Mouse (Mus musculus) intestine, postnatal 0 days (tissue): ENCODE measurements around the gene Nr3c2. TPM values are rescaled to one million over a fixed set of nuclear protein-coding genes. Genes with fewer than 3 reads are reported as not detected.
A peak's percentile ranks its signal among the peaks of the same experiment; 100 is the strongest.

ENCODE experiments used
- ATAC-seq: fragments of 200-750 bp; cut with Nextera tagmentation; 2 replicates; pipeline ENCODE4 v1.8.0; 2017; ENCODE audit warnings: mild to moderate bottlenecking, moderate TSS enrichment, moderate library complexity
- H3K27ac ChIP-seq: fragments of 300-500 bp; sonication (generic); 2 replicates; pipeline ENCODE4 v1.5.1; 2014; ENCODE audit warnings: mild to moderate bottlenecking, low read depth, low read length, moderate library complexity
- H3K27me3 ChIP-seq: fragments of 300-500 bp; sonication (generic); replicated peaks from 2 replicates; pipeline ENCODE4 v1.6.1; 2014; ENCODE audit warnings: low read length, mixed read lengths; ENCODE audit not compliant: control insufficient read depth, insufficient read depth
- H3K36me3 ChIP-seq: fragments of 300-500 bp; sonication (generic); 2 replicates; pipeline ENCODE4 v1.6.1; 2014; ENCODE audit warnings: mild to moderate bottlenecking, moderate library complexity; ENCODE audit not compliant: control insufficient read depth, insufficient read depth
- H3K4me1 ChIP-seq: fragments of 300-500 bp; sonication (generic); replicated peaks from 2 replicates; pipeline ENCODE4 v1.6.1; 2014; ENCODE audit warnings: antibody characterized with exemption, low read length, mixed read lengths; ENCODE audit not compliant: control insufficient read depth, insufficient read depth
- H3K4me2 ChIP-seq: fragments of 300-500 bp; sonication (generic); replicated peaks from 2 replicates; pipeline ENCODE4 v1.6.1; 2014; ENCODE audit warnings: low read depth, mild to moderate bottlenecking, moderate library complexity
- H3K4me3 ChIP-seq: fragments of 300-500 bp; sonication (generic); 2 replicates; pipeline ENCODE4 v1.5.1; 2014; ENCODE audit warnings: low read depth, low read length
- H3K9ac ChIP-seq: fragments of 300-500 bp; sonication (generic); 2 replicates; pipeline ENCODE4 v1.6.1; 2014; ENCODE audit warnings: mild to moderate bottlenecking, low read depth, low read length
- H3K9me3 ChIP-seq: fragments of 300-500 bp; sonication (generic); 2 replicates; pipeline ENCODE4 v1.6.1; 2016; ENCODE audit warnings: mixed run types; ENCODE audit not compliant: control insufficient read depth
- CTCF ChIP-seq: sonication (generic); IDR thresholded peaks from 2 replicates; pipeline ENCODE4 v1.5.1; 2016; ENCODE audit warnings: low read depth, mild to moderate bottlenecking, control low read depth, antibody characterized with exemption, moderate library complexity
- WGBS: fragments of 180-500 bp; shearing (Covaris S2); extraction: QIAGEN DNeasy Blood & Tissue Kit; methylation state at CpG from one replicate; pipeline ENCODE4 v1.1.7; 2014; 5-methylcytosine and 5-hydroxymethylcytosine counted together
- polyA plus RNA-seq: library from polyadenylated mRNA; unstranded; fragments of >200 nt; fragmentation: Nextera tagmentation; extraction: Ambion mirVana; gene quantifications from 2 replicates; pipeline ENCODE4 v1.2.1, GENCODE M21; 2015

Nr3c2 gene
- polyA plus RNA-seq, 1 experiment from 2014 or later = 7.4 TPM

DNA sequence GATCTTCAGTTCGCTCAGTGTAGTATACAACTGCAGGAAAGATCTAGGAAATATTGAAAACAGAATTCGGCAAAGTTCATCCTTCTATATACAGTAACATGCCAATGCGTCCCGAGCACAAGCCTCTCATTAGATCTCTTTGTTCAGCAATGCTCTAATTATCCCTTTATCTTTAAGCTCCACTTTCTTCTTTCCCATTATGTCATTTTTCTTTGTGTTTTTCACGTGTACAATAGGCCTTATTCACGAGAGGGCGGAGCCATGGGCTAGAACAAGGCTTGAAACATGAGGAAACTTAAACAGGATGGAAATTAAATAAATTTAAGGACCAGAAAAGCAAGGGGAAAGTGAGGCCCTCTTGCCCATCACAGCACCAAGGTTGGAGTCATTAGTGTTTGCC, 329.4 kb downstream of the Nr3c2 start:
- TF ChIP-seq CTCF = no peak
- H3K9ac ChIP-seq = no peak overlapping the region
- 85% methylated on average over 7 of the region's 7 CpGs for WGBS
- no peak overlapping the region for H3K4me3 ChIP-seq
- H3K27me3 ChIP-seq = no peaks in the 10 kb centered on the region
- no peak overlapping the region for H3K4me2 ChIP-seq
- no peak overlapping the region for H3K27ac ChIP-seq
- no peaks in the 10 kb centered on the region for H3K9me3 ChIP-seq
- 0 out of 2 replicates have a peak, but pooled peaks cover 4% of the 10 kb centered on the region for H3K4me1 ChIP-seq
- ATAC-seq = no peak
- H3K36me3 ChIP-seq = no peaks in the 10 kb centered on the region

DNA sequence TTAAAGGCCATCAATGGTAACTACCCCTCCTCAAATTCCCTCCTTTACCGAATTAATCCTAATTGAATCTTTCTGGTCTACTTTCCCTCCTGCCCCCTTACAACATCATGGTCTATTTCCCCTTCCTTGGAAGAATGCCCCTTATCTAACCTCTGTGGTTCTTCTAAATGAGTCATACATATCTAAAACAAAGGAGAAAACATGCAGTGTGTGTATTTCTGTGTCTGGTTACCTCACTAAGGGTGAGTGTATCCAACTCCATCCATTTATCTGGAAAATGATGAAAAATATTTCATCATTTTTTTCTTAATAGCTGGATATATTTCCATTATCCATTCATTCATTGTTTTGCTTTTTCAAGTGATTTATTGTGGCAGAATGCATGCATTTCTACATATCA, 332.0 kb downstream of the Nr3c2 start:
- Histone ChIP-seq H3K27ac (no peak overlapping the region), H3K27me3 (no peaks in the 10 kb centered on the region), H3K4me2 (no peak overlapping the region), H3K4me3 (no peak overlapping the region), H3K36me3 (no peaks in the 10 kb centered on the region), H3K9me3 (no peaks in the 10 kb centered on the region), H3K9ac (no peak overlapping the region), H3K4me1 (0 out of 2 replicates have a peak, but pooled peaks cover 4% of the 10 kb centered on the region)
- 83% methylated on average over 1 of the region's 1 CpGs for WGBS
- ATAC-seq = no peak
- no peak for TF ChIP-seq CTCF

DNA sequence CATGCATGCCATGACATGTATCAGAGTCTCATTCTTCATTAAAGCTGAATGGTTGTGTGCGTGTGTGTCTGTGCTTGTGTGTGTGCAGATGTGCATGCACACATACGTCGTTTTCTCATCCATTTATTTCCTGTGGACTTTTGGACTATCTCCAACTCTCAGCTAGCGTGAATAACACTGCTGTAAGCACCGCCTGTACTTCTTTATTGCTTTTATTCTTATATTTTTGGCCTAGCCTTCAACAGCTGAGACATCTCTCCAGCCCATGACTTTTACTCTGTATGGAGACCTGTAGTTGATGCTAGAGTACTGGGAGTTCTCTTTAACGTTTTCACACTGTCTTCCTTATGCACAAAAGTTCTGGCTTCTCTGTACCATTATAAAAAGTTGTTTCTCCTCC, 332.6 kb downstream of the Nr3c2 start:
- Histone ChIP-seq H3K9me3 (no peaks in the 10 kb centered on the region), H3K27ac (no peak overlapping the region), H3K4me2 (no peak overlapping the region), H3K27me3 (no peaks in the 10 kb centered on the region), H3K9ac (no peak overlapping the region), H3K4me1 (0 out of 2 replicates have a peak, but pooled peaks cover 4% of the 10 kb centered on the region), H3K36me3 (no peaks in the 10 kb centered on the region), H3K4me3 (no peak overlapping the region)
- no peak for TF ChIP-seq CTCF
- 39% methylated on average over 6 of the region's 6 CpGs for WGBS
- no peak for ATAC-seq

DNA sequence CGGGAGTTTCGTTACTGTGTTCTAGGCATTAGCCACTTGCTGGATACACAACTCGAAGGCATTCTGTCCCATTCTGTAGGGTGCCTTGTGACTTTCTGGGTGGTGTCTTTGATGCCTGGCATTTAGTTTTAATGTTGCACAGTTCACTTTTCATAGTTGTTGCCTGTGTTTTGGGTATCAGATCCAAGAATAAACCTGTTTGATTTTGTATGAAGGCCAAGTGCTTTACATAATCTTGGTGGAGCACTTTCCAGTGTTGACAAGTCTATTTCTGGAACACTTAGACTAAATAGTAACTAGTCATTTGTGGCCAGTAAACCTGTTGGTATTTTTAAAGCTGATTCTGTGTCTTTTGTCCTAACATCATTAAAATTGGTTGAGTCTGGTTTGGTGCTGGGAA, 333.2 kb downstream of the Nr3c2 start:
- no peak for TF ChIP-seq CTCF
- 88% methylated on average over 3 of the region's 3 CpGs for WGBS
- H3K27ac ChIP-seq = no peak overlapping the region
- no peaks in the 10 kb centered on the region for H3K27me3 ChIP-seq
- no peak overlapping the region for H3K4me2 ChIP-seq
- H3K4me3 ChIP-seq = no peak overlapping the region
- no peak for ATAC-seq
- H3K9me3 ChIP-seq = no peaks in the 10 kb centered on the region
- no peaks in the 10 kb centered on the region for H3K36me3 ChIP-seq
- H3K9ac ChIP-seq = no peak overlapping the region
- 0 out of 2 replicates have a peak, but pooled peaks cover 4% of the 10 kb centered on the region for H3K4me1 ChIP-seq

DNA sequence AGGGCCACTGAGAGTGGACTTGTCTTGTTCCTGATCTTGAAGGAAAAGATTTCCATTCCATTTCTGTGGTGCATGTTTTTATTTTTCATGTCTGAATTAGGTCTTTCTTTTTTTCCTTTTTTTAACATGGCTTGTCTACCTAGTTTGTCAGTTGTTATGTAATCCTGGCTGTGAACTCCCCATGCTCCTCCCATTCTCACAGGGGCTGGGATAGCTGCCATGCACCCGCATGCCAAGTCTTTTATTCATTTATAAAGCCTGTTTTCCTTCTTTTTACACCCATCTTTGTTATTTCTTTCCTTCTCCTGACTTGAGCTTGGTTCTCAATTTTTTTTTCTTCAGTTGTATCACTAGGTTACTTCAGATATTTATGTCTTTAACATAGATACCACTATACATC, 337.5 kb downstream of the Nr3c2 start:
- no peak overlapping the region for H3K27ac ChIP-seq
- 89% methylated on average over 1 of the region's 1 CpGs for WGBS
- no peak for ATAC-seq
- H3K9me3 ChIP-seq = no peaks in the 10 kb centered on the region
- H3K27me3 ChIP-seq = no peaks in the 10 kb centered on the region
- H3K9ac ChIP-seq = no peak overlapping the region
- no peak overlapping the region for H3K4me3 ChIP-seq
- no peaks in the 10 kb centered on the region for H3K36me3 ChIP-seq
- 0 out of 2 replicates have a peak, but pooled peaks cover 4% of the 10 kb centered on the region for H3K4me1 ChIP-seq
- TF ChIP-seq CTCF = no peak
- no peak overlapping the region for H3K4me2 ChIP-seq

DNA sequence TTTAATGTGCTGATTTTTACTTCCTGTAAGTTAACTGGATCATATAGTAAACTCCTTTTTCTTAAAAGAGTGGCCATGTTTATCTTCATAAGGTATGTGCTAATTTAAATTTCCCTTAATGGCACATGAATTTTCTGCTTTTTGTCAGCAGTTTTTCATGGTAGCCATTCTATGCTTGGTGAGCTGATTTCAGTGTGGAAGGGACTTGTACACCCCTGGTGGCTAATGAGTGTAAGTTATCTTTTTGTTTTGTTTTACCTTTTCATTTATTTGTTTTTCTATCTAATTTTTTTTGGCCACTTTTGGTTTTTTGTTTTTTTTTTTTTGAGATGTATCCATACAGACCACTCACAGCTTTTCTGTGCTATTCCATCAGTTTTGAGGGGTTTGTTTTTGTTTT, 340.2 kb downstream of the Nr3c2 start:
- H3K36me3 ChIP-seq = no peaks in the 10 kb centered on the region
- H3K4me2 ChIP-seq = no peak overlapping the region
- H3K27ac ChIP-seq = no peak overlapping the region
- H3K4me3 ChIP-seq = no peak overlapping the region
- no peaks in the 10 kb centered on the region for H3K4me1 ChIP-seq
- peak; percentile 57 for TF ChIP-seq CTCF
- H3K9ac ChIP-seq = no peak overlapping the region
- H3K9me3 ChIP-seq = no peaks in the 10 kb centered on the region
- ATAC-seq = no peak
- H3K27me3 ChIP-seq = no peaks in the 10 kb centered on the region

DNA sequence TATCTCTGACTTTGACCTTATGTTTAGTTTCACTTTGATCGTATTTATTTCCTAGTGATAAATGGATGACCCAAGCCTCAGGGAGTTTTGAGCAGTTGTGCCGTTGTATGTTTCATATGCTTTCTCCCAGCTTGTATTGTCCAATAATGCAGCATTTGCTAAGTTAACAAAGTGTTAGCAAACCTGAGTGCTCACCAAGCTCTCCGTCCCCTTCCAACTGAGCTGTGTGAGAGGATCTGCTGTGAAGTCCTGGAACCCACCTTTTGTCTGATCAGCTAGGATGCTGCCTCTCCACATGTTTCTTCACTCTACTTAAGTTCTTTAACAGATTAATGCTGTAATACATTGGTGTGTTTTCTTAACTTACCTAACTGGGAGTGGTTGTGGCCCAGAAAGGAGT, 342.1 kb downstream of the Nr3c2 start:
- H3K9ac ChIP-seq = no peak overlapping the region

More for the DNA sequence above, 342.1 kb downstream of the Nr3c2 start:
- WGBS = 69% methylated on average over 3 of the region's 3 CpGs
- H3K36me3 ChIP-seq = peaks cover 8% of the 10 kb centered on the region; the same call in 1 of the 2 replicates
- H3K27ac ChIP-seq = no peak overlapping the region
- H3K9me3 ChIP-seq = no peaks in the 10 kb centered on the region
- no peak for ATAC-seq
- H3K4me2 ChIP-seq = no peak overlapping the region
- H3K27me3 ChIP-seq = no peaks in the 10 kb centered on the region
- no peak overlapping the region for H3K4me3 ChIP-seq
- no peak for TF ChIP-seq CTCF
- no peaks in the 10 kb centered on the region for H3K4me1 ChIP-seq
